Mouse (Mus musculus) ovary, adult 18-20 months (tissue): Measurements from ENCODE around the gene BC030500.

ENCODE experiments used
- DNase-seq: peaks from one replicate; pipeline ENCODE4 v3.0.0; 2022; ENCODE audit warnings: low spot score, mixed read lengths

BC030500 gene

DNA sequence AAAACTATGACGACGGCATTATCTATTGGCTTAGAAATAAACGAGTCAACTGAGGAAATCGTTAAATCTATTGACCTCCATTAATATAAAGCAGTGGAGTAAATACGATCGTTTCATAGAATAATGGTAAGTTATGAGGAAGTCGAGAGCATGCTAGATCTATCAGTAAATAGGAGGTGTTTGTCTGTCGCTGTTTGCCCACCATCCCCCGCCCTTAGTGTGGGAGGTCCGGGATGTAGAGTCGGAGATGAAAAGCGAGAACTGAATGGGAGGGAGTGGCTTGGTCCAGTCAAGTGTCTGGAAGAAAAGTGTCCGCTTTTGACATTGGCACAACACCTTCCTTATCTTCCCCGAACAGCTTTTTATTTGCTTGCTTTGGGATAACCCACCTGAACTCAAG, at the start of gene BC030500:
BC030500 (plus strand) TSS at position 79 of the 400 bp plus-strand sequence.
- no peak for DNase-seq

DNA sequence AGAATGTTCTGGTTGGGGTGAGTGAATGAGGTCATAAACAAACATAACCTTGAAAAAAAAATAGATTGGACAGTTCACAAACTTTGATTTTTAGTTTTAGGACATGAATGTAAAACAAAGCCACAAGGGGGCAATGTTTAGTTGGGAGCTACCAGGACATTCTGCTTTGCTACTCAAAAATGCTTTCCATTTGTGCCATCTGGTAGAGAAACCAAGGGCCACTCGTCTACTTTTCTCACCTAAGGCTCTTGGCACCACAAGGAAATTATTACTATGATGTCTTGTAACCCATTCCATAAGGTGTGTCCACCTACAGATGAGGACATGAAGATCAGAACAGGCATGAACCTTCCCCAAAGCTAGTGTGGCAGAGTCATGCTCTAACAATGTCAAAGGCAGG, 25.1 kb upstream of the BC030500 start:
- DNase-seq: no peak

DNA sequence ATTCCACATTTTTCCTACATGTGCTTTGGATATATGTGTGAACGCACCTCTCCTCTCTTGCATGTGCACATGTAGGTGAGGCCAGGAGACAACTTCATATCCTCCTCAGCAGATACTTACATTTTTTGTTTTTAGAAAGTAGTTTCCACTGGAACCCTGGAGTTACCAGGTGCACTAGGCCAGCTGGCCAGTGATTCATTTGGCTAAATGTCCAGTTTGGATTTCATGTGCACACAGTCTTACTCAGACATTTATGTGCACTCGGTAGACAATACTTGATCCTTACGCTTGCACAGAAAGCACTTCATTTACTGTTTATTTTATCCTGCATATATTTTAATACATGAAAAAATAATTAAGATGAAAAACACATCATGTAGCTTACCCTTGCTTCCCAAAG, 21.0 kb upstream of the BC030500 start:
- DNase-seq: no peak

DNA sequence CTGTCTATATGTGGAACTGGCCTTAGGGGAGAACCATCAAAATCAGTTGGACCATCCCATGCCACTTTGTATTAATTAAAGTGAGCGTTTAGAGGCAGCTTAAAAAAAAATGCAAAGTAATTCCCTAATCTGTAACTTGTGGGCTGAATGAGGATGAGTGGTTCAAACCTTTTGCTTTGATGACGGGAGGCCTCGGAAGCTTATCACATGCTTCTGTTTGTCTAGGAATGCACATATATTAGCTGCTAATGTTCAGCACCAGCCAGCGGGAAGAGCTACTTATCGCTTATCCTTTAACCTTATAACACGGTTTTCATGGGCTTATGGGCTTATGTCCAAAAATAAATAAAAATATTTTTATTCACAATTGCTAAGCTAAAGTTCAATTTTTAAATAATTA, 15.6 kb upstream of the BC030500 start:
- no peak for DNase-seq

DNA sequence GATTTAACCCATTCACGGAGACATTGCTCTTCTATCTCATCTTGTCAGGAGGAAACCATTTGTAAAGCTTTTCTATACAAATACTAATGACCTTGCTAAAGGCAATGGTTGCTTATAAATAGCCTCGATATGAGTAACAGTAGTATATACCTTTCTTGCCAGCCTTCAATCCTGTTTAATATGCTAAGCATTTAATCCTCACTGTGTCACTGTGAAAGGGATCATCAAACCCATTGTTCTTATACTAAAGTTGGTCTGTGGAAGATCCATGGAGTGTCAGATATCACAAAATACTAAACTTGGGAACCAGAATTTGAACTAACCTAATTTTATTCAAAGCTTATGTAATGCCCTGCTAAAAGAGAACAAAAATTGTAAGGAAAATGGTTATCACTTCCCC, 7.1 kb upstream of the BC030500 start:
- no peak for DNase-seq

DNA sequence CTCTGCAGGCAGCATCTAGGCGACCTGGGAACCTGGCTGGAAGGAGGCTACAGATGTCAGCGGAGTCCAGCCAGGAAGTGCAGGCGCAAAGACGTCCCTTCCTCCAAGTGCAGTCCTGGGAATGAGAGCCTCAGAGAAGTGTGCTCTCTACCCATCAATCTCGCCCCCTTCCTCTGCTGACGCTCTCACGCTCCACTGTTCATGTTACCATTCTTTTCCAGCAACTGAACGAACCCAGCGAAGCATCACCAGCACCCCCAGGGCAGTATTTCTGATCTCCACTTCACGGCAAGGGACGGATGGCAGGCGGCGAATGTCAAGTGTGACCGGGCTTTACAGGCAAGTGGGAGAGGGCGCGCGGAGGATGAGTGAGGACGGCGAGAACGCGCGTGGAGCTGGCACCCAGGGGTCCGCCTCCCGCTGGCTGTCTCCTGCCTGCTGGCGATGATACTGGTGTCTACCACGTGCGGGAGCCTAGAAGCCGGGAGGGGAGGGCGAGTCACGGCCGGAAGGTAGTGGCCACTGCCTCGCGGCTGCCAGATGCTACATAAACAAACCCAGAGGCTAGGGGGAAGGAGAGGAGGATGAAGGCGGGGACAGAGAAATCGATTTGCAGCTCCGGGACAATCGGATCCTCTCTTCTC, 763 bp downstream of the BC030500 start, which contains the start of gene Galntl6:
Galntl6 (minus strand) TSS at position 445 of the 644 bp plus-strand sequence.
- no peak for DNase-seq

DNA sequence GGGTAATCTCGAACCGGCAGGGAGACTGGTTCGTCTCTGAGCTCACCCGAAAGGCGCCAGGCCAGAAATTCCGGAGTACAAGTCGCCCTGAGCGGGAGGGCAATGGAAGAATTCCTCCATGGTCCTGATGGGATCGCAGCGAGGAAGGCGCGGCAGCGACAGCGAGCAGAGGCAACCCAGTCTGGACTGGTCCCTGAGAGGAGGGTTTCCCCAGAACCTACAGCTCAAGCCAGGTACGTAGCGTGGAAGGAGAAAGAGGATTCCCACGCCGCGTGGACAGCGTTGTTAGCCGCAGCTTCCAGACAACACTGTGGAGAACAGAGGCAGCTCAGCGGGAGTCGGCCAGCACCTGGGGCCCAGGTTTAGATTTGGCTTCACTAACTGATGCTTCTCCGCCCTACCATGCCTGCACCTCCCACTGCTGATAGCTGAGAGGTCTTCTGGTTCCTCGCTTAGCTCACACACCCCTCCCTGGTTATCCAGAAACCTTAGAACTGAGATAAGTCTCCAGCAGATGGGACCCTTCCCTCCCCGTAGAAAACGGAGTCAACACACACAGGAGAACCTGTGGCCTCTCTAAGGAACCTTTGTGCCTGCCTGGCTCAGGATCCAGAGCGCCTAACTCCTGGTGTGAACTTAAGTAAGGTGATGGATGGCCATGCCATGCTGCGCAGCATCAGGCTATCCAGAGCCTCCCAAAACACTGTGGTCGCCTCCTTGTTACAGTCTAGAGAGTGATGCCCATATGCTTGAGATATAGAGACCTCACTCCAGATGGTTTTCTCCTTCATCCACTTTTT, 1.5 kb downstream of the BC030500 start:
- no peak for DNase-seq

DNA sequence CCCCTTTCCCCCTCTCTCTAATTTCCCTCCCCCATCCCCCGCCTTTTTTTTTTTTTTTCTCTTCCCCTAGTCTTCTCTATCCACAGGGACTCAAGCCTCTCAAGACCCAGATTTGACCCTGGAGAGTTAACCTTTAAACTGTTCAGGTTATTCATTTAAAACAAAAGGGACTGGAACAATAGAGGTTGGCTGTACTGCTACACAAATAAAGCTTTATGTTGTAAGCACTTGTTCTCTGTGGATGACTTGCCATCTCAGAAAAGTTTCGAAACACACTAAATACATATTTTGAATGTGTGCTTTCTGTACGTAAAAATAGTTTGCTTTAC, 2.0 kb downstream of the BC030500 start:
- no peak for DNase-seq

DNA sequence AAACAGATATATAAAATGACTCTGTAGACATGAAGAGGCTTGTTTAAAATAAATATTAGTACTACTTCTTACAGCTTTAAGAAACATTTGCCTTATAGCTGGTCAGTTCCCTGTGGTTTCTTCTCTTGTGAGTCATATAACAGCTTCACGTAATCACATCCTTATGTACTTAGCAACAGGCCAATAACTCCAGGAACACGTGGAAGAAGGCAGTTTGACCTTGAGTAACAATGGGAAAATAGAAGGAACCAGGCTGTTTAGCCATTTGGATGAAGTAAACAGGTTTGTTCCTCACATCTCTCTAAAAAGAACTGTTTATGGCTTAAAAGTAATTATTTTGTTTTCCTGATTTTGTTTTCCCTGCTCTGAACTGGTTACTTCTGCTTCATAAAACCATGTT, 3.6 kb downstream of the BC030500 start:
- no peak for DNase-seq

DNA sequence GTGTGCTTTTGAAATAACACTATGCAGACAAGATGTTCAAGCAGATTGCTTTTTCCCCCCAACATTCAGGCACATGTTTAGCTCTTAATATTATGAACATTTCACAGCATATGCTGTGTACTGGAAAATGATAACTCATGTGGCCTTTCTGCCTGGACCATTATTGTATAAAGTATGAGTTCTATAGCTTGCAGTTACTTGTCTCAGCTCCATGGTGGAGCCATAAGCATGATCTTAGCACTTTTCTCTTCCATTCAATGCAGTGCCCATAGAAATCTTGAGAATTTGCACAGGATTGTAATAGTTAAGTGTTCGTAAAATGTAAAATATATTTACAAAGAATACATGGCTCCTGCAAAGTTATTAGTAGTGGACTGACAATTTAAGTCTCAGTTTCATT, 19.5 kb downstream of the BC030500 start:
- DNase-seq: no peak

DNA sequence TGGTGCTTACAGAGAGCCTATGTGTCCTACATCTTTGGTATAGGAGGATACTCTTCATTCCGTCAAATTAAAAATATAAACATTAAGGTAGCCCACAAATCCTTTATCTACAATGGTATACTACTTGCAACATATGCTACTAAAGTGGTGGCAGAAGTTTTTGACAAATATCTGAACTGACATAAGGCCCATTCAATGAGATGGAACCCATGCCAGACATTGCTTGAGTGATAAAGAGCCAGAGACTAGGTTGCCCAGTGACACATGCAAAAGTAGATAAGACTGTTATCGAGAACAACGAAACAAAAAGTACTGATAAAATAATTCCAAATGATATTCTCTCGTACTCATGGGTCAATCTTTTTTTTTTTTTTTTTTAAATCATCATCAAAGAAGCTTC, 32.2 kb downstream of the BC030500 start:
- DNase-seq: no peak

DNA sequence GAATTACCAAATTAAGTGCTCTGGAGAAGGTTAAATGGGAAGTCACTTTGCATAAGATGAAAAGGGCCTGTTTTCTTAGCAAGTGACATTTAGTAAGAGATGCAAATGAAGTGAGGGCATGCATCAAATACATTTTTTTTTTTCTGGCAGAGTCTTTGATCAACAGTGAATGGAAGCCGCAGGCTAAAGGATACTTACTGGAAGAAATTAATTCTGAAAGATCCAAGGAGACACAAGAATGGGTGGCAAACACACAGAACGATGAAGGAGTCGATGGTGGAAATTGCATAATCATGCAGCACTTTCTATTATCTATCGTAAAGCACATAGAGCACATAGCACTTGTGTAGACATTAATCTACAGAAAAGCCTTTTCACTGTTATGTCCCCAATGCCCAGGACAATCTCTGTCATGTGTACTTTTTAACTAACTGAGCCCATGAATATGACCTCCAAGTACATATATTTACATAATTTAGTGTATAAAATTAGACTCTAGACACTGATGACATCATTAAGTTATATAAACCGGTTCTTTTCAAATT, 45.7 kb downstream of the BC030500 start:
- no peak for DNase-seq
